Mouse (Mus musculus): Measurements from ENCODE around the gene AC134908.4. TPM values are rescaled to one million over a fixed set of nuclear protein-coding genes. Genes with fewer than 3 reads are reported as not detected.

Gene AC134908.4
- polyA plus RNA-seq, 1 experiment from 2014 or later, result 0.88 TPM

GRCm38 (mm10) chr17:25833291-25833663 is 37.8 kb upstream of the AC134908.4 start, which contains the start of gene Stub1:
Stub1 (minus strand) TSS chr17:25833404.
- Histone ChIP-seq H3K4me2 (ENCODE audit: low read length) (peak within 1 kb of the TSS; percentile 80), H3K36me3 (ENCODE audit: control insufficient read depth, insufficient read depth, low read length) (peaks cover 40% of the 10 kb centered on the region), H3K4me1 (ENCODE audit: control insufficient read depth, insufficient read depth, low read length) (peaks cover 58% of the 10 kb centered on the region), H3K4me3 (ENCODE audit: low read depth, low read length) (peak within 1 kb of the TSS; percentile 86), H3K27ac (ENCODE audit: low read depth, low read length) (peak within 1 kb of the TSS; percentile 82), H3K9me3 (replicated peaks; ENCODE audit: control insufficient read depth, low read length) (no peaks in the 10 kb centered on the region), H3K9ac (ENCODE audit: low read length) (peak within 1 kb of the TSS; percentile 89), H3K27me3 (replicated peaks; ENCODE audit: control insufficient read depth, insufficient read depth, low read length) (no peaks in the 10 kb centered on the region)
- WGBS, result under 1% methylated on average over 24 of the region's 24 CpGs
- ATAC-seq (no peak), DNase-seq (ENCODE audit: low spot score) (peak; percentile 84)

GRCm38 (mm10) chr17:25832436-25833290 is 37.2 kb upstream of the AC134908.4 start:
- Histone ChIP-seq H3K27me3 (replicated peaks; ENCODE audit: control insufficient read depth, insufficient read depth, low read length) (no peaks in the 10 kb centered on the region), H3K36me3 (ENCODE audit: control insufficient read depth, insufficient read depth, low read length) (peaks cover 42% of the 10 kb centered on the region), H3K27ac (ENCODE audit: low read depth, low read length) (peak overlapping the region; percentile 82), H3K4me2 (ENCODE audit: low read length) (peak overlapping the region; percentile 80), H3K9ac (ENCODE audit: low read length) (peak overlapping the region; percentile 89), H3K9me3 (replicated peaks; ENCODE audit: control insufficient read depth, low read length) (no peaks in the 10 kb centered on the region), H3K4me3 (ENCODE audit: low read depth, low read length) (peak overlapping the region; percentile 86), H3K4me1 (ENCODE audit: control insufficient read depth, insufficient read depth, low read length) (peaks cover 55% of the 10 kb centered on the region)
- DNase-seq (ENCODE audit: low spot score), result peak; percentile 99
- WGBS, result under 1% methylated on average over 76 of the region's 77 CpGs
- peak; percentile 93 for ATAC-seq

- Histone ChIP-seq H3K4me2 (ENCODE audit: low read length) (peak overlapping the region; percentile 80), H3K9me3 (replicated peaks; ENCODE audit: control insufficient read depth, low read length) (no peaks in the 10 kb centered on the region), H3K4me3 (ENCODE audit: low read depth, low read length) (peak overlapping the region; percentile 86), H3K27me3 (replicated peaks; ENCODE audit: control insufficient read depth, insufficient read depth, low read length) (no peaks in the 10 kb centered on the region), H3K9ac (ENCODE audit: low read length) (peak overlapping the region; percentile 89), H3K27ac (ENCODE audit: low read depth, low read length) (peak overlapping the region; percentile 82; the same call in 1 of the 2 replicates), H3K36me3 (ENCODE audit: control insufficient read depth, insufficient read depth, low read length) (peaks cover 52% of the 10 kb centered on the region), H3K4me1 (ENCODE audit: control insufficient read depth, insufficient read depth, low read length) (peaks cover 48% of the 10 kb centered on the region)
- WGBS, result 63% methylated on average over 21 of the region's 21 CpGs
- DNase-seq (ENCODE audit: low spot score) (no peak), ATAC-seq (no peak)
These were observed 36.2 kb upstream of the AC134908.4 start for GRCm38 (mm10) chr17:25831451-25832281.

- no peak overlapping the region for H3K9ac ChIP-seq (ENCODE audit: low read length)
- H3K4me3 ChIP-seq (ENCODE audit: low read depth, low read length), result no peak overlapping the region
- H3K27ac ChIP-seq (ENCODE audit: low read depth, low read length), result no peak overlapping the region
- H3K4me1 ChIP-seq (ENCODE audit: control insufficient read depth, insufficient read depth, low read length), result peaks cover 42% of the 10 kb centered on the region
- 90% methylated on average over 14 of the region's 14 CpGs for WGBS
- no peaks in the 10 kb centered on the region for H3K9me3 ChIP-seq (replicated peaks; ENCODE audit: control insufficient read depth, low read length)
- DNase-seq (ENCODE audit: low spot score), result no peak
- H3K4me2 ChIP-seq (ENCODE audit: low read length), result peak overlapping the region; percentile 80
- no peaks in the 10 kb centered on the region for H3K27me3 ChIP-seq (replicated peaks; ENCODE audit: control insufficient read depth, insufficient read depth, low read length)
- H3K36me3 ChIP-seq (ENCODE audit: control insufficient read depth, insufficient read depth, low read length), result peaks cover 59% of the 10 kb centered on the region
- ATAC-seq, result no peak
These were observed 35.5 kb upstream of the AC134908.4 start for GRCm38 (mm10) chr17:25830806-25831431.

- DNase-seq (ENCODE audit: low spot score) (no peak), ATAC-seq (no peak)
- WGBS, result 83% methylated on average over 4 of the region's 4 CpGs
- Histone ChIP-seq H3K4me1 (ENCODE audit: control insufficient read depth, insufficient read depth, low read length) (peaks cover 41% of the 10 kb centered on the region), H3K9me3 (replicated peaks; ENCODE audit: control insufficient read depth, low read length) (no peaks in the 10 kb centered on the region), H3K4me3 (ENCODE audit: low read depth, low read length) (no peak overlapping the region), H3K27ac (ENCODE audit: low read depth, low read length) (no peak overlapping the region), H3K9ac (ENCODE audit: low read length) (no peak overlapping the region), H3K4me2 (ENCODE audit: low read length) (peak overlapping the region; percentile 89; the same call in 1 of the 2 replicates), H3K36me3 (ENCODE audit: control insufficient read depth, insufficient read depth, low read length) (peaks cover 56% of the 10 kb centered on the region), H3K27me3 (replicated peaks; ENCODE audit: control insufficient read depth, insufficient read depth, low read length) (no peaks in the 10 kb centered on the region)
These were observed 34.8 kb upstream of the AC134908.4 start for GRCm38 (mm10) chr17:25830200-25830753.

GRCm38 (mm10) chr17:25829558-25830017 is 34.1 kb upstream of the AC134908.4 start:
- 37% methylated on average over 8 of the region's 8 CpGs for WGBS
- DNase-seq (ENCODE audit: low spot score), result no peak
- no peaks in the 10 kb centered on the region for H3K9me3 ChIP-seq (replicated peaks; ENCODE audit: control insufficient read depth, low read length)
- H3K4me3 ChIP-seq (ENCODE audit: low read depth, low read length), result peak overlapping the region; percentile 61
- peaks cover 50% of the 10 kb centered on the region for H3K36me3 ChIP-seq (ENCODE audit: control insufficient read depth, insufficient read depth, low read length)
- H3K4me2 ChIP-seq (ENCODE audit: low read length), result peak overlapping the region; percentile 89
- H3K27me3 ChIP-seq (replicated peaks; ENCODE audit: control insufficient read depth, insufficient read depth, low read length), result no peaks in the 10 kb centered on the region
- H3K4me1 ChIP-seq (ENCODE audit: control insufficient read depth, insufficient read depth, low read length), result peaks cover 38% of the 10 kb centered on the region
- no peak for ATAC-seq
- H3K27ac ChIP-seq (ENCODE audit: low read depth, low read length), result peak overlapping the region; percentile 92
- H3K9ac ChIP-seq (ENCODE audit: low read length), result peak overlapping the region; percentile 88

- H3K9ac ChIP-seq (ENCODE audit: low read length), result peak within 1 kb of the TSS; percentile 88
- peak; percentile 93 for DNase-seq (ENCODE audit: low spot score)
- peaks cover 50% of the 10 kb centered on the region for H3K36me3 ChIP-seq (ENCODE audit: control insufficient read depth, insufficient read depth, low read length)
- H3K4me1 ChIP-seq (ENCODE audit: control insufficient read depth, insufficient read depth, low read length), result peaks cover 38% of the 10 kb centered on the region
- H3K27ac ChIP-seq (ENCODE audit: low read depth, low read length), result peak within 1 kb of the TSS; percentile 92
- peak within 1 kb of the TSS; percentile 61 for H3K4me3 ChIP-seq (ENCODE audit: low read depth, low read length)
- H3K4me2 ChIP-seq (ENCODE audit: low read length), result peak within 1 kb of the TSS; percentile 89
- ATAC-seq, result peak; percentile 56
- H3K27me3 ChIP-seq (replicated peaks; ENCODE audit: control insufficient read depth, insufficient read depth, low read length), result no peaks in the 10 kb centered on the region
- 2% methylated on average over 32 of the region's 32 CpGs for WGBS
- H3K9me3 ChIP-seq (replicated peaks; ENCODE audit: control insufficient read depth, low read length), result no peaks in the 10 kb centered on the region
These were observed 33.5 kb upstream of the AC134908.4 start, which contains the start of gene Jmjd8 for GRCm38 (mm10) chr17:25828712-25829557. Jmjd8 (plus strand) TSS chr17:25828867.
